Mouse (Mus musculus) liver, postnatal 0 days (tissue): ENCODE measurements around the gene Ankrd50.

Experiments used
- CTCF ChIP-seq: sonication (generic); IDR thresholded peaks from 2 replicates; pipeline ENCODE4 v1.5.1; 2016; ENCODE audit warnings: antibody characterized with exemption, low read depth
- EP300 ChIP-seq: IDR thresholded peaks from 2 replicates; pipeline ENCODE4 v1.6.1; 2016; ENCODE audit warnings: antibody characterized with exemption, low read depth, mild to moderate bottlenecking

- TF ChIP-seq CTCF (no peak), EP300 (no peak)
These were observed 1.1 kb downstream of the Ankrd50 start for GRCm38 (mm10) chr3:38483551-38483950.
